Mouse (Mus musculus) stomach, embryonic 14.5 days (tissue): ENCODE results near the gene Rab3c. TPM values are rescaled to one million over a fixed set of nuclear protein-coding genes. Genes with fewer than 3 reads are reported as not detected.

ENCODE experiments used
- ATAC-seq: fragments of 200-750 bp; cut with Nextera tagmentation; 2 replicates; pipeline ENCODE4 v1.8.0; 2017; ENCODE audit warnings: low read depth, moderate TSS enrichment; ENCODE audit not compliant: insufficient number of reproducible peaks, insufficient read depth, low FRiP score
- H3K27ac ChIP-seq: fragments of 300-500 bp; sonication (generic); 2 replicates; pipeline ENCODE4 v1.5.1; 2014; ENCODE audit warnings: mild to moderate bottlenecking, low read length, moderate library complexity, mixed read lengths
- H3K27me3 ChIP-seq: fragments of 300-500 bp; sonication (generic); 2 replicates; pipeline ENCODE4 v1.6.1; 2014; ENCODE audit warnings: low read length, control low read depth, mixed read lengths; ENCODE audit not compliant: control insufficient read depth, insufficient read depth
- H3K36me3 ChIP-seq: fragments of 300-500 bp; sonication (generic); 2 replicates; pipeline ENCODE4 v1.6.1; 2014; ENCODE audit warnings: mild to moderate bottlenecking, control low read depth, low read length, moderate library complexity, mixed read lengths; ENCODE audit not compliant: control insufficient read depth, insufficient read depth
- H3K4me1 ChIP-seq: fragments of 300-500 bp; sonication (generic); 2 replicates; pipeline ENCODE4 v1.6.1; 2014; ENCODE audit warnings: low read length, control low read depth, mixed read lengths; ENCODE audit not compliant: control insufficient read depth, insufficient read depth
- H3K4me2 ChIP-seq: fragments of 300-500 bp; sonication (generic); replicated peaks from 2 replicates; pipeline ENCODE4 v1.6.1; 2014; ENCODE audit warnings: low read depth, low read length, control low read depth
- H3K4me3 ChIP-seq: fragments of 300-500 bp; sonication (generic); 2 replicates; pipeline ENCODE4 v1.5.1; 2014; ENCODE audit warnings: low read depth, low read length, control low read depth
- H3K9ac ChIP-seq: fragments of 300-500 bp; sonication (generic); replicated peaks from 2 replicates; pipeline ENCODE4 v1.6.1; 2014; ENCODE audit warnings: low read depth, mild to moderate bottlenecking, control low read depth, low read length, moderate library complexity, mixed read lengths
- H3K9me3 ChIP-seq: fragments of 300-500 bp; sonication (generic); 2 replicates; pipeline ENCODE4 v1.6.1; 2016; ENCODE audit warnings: low read depth, low read length, control low read depth; ENCODE audit not compliant: control insufficient read depth
- WGBS: fragments of 180-500 bp; shearing (Covaris S2); extraction: QIAGEN DNeasy Blood & Tissue Kit; methylation state at CpG from one replicate; pipeline ENCODE4 v1.1.7; 2014; 5-methylcytosine and 5-hydroxymethylcytosine counted together
- polyA plus RNA-seq: library from polyadenylated mRNA; unstranded; fragments of >200 nt; fragmentation: Nextera tagmentation; extraction: Ambion mirVana; gene quantifications from 2 replicates; pipeline ENCODE4 v1.2.1, GENCODE M21; 2014

The Rab3c gene
- polyA plus RNA-seq, 1 experiment from 2014 or later, result 5.8 TPM

DNA sequence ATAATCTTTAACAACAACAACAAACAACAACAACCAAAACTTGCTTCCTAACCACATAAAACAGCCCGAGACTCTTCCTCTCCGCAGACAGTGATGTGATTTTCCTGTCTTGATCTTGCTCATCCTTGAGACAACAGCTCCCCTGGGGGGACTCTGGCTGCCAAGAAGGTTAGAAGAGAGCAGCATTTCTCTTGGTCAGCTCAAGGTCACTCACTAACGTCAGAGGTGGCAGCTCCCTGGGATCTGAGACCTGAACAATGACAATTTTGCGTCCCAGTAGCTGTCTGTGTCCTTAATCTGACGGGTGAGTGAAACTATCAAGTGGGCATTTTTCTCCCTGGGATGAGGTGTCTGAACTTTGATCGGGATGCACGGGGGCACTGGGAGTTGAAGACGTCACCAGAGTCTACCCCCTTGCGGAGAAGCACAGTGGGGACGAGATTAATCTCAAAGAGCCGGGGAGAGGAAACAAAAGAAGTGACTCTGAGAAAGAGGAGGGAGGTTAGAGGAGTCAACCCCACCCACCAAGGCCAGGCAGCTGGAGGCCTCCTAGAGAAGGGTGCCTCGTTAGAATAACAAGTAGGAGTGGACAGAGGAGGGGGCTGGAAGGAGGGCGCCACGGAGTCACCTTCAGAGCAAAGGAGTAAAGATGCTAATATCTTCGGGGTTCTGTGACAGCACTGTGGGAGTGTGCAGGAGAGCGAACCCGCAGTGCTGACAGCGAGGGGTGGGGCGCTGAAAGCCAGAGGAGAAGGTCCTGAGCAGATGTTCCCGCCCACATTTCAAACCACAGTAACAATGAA lies 261.7 kb downstream of the Rab3c start:
- Histone ChIP-seq H3K4me2 (peak overlapping the region; percentile 84), H3K4me1 (peaks cover 7% of the 10 kb centered on the region; the same call in 1 of the 2 replicates), H3K4me3 (peak overlapping the region; percentile 29), H3K36me3 (no peaks in the 10 kb centered on the region), H3K9me3 (no peaks in the 10 kb centered on the region), H3K27ac (no peak overlapping the region), H3K27me3 (0 out of 2 replicates have a peak, but pooled peaks cover 3% of the 10 kb centered on the region), H3K9ac (no peak overlapping the region)
- peak; percentile 26 for ATAC-seq
- 5% methylated on average over 20 of the region's 20 CpGs for WGBS

DNA sequence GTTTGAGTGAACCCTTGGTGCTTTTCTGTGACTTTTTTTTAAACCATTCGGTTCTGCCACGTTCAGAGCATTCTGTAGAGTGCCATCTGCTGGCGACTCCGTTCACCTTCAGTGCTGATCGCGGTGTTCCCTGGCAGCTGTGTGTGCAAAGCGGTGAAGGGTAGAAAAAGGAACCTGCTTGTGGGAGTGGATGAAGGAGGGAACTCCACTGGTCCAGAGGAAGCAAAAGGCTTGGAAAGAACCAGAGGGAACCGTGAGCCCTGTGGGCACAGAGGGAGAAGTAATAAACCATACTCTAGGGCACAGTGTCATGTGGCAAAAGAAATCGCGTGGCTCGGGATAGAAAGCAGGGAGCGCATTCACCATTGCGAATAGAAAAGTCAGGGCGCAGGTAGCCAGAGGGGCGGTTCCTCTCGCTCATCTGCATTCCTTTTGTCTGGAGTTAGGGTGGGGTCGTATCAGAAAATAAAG lies 262.3 kb downstream of the Rab3c start:
- Histone ChIP-seq H3K4me2 (peak overlapping the region; percentile 84), H3K4me1 (peaks cover 7% of the 10 kb centered on the region; the same call in 1 of the 2 replicates), H3K27ac (no peak overlapping the region), H3K4me3 (peak overlapping the region; percentile 29), H3K36me3 (no peaks in the 10 kb centered on the region), H3K27me3 (0 out of 2 replicates have a peak, but pooled peaks cover 3% of the 10 kb centered on the region), H3K9me3 (no peaks in the 10 kb centered on the region), H3K9ac (no peak overlapping the region)
- under 1% methylated on average over 17 of the region's 17 CpGs for WGBS
- peak; percentile 35; the same call in 1 of the 2 replicates for ATAC-seq

DNA sequence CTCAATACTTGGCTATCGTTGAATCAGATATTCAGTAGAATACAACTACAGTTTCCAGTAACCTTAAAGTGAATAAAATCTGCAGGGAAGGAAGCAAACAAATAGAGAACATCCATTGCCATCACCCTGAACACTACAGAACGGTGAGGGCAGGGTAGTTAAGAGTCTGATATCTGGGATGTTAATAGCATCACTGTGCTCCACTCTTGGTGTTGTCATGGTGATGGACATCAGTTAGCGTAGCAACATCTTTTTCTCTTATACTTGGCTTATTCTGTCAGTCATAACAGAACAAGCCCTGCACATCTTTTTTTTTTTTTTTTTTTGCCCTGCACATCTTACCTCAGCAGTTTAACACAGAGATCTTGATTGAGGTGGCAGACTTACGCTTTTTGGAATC lies 268.8 kb downstream of the Rab3c start:
- Histone ChIP-seq H3K9me3 (no peaks in the 10 kb centered on the region), H3K4me3 (no peak overlapping the region), H3K27ac (no peak overlapping the region), H3K9ac (no peak overlapping the region), H3K4me1 (no peaks in the 10 kb centered on the region), H3K27me3 (no peaks in the 10 kb centered on the region), H3K36me3 (no peaks in the 10 kb centered on the region), H3K4me2 (no peak overlapping the region)
- no peak for ATAC-seq
- 87% methylated on average over 4 of the region's 4 CpGs for WGBS

DNA sequence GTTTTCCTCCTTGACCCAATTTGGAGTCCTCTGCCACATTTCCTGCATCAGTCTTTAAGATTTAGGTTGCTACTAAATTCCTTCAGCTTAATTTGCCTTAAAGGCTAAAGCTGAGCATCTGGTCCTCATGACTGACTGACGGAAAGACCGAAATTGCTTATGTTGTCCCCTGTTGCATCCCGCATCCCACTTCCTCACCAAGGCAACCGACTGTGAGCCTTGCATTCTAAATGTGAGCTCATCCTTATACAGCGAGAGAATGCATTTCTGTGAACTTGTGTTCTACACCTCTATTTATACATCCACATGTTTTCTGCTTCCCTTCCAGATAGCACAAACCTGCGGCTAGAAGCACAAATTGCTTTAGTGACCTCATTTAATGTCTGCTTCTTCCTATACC lies 269.9 kb downstream of the Rab3c start:
- 86% methylated on average over 6 of the region's 6 CpGs for WGBS
- H3K36me3 ChIP-seq, result no peaks in the 10 kb centered on the region
- no peak overlapping the region for H3K9ac ChIP-seq
- H3K9me3 ChIP-seq, result no peaks in the 10 kb centered on the region
- H3K27me3 ChIP-seq, result peaks cover under 1% of the 10 kb centered on the region; the same call in 1 of the 2 replicates
- H3K27ac ChIP-seq, result no peak overlapping the region
- no peak for ATAC-seq
- no peak overlapping the region for H3K4me3 ChIP-seq
- H3K4me1 ChIP-seq, result no peaks in the 10 kb centered on the region
- no peak overlapping the region for H3K4me2 ChIP-seq

DNA sequence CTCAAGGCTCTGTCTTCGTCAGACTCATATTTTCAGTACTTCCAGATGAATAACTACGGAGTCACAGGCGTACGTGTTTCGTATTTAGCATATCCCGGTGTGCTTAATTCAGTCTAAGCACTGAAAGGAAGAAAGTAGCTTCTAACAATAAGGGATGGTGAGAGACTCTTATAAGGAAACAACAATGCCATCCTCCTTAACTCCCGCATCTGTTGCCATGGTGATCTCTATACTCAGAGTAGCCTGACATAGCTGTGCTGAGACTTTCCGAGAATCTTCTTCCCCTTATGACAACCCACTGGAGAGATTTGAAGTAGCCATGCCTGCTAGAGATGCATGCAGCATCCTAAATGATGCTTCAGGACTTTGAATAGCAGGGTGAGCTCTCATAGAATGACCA lies 272.3 kb downstream of the Rab3c start:
- Histone ChIP-seq H3K9ac (no peak overlapping the region), H3K4me2 (no peak overlapping the region), H3K4me3 (no peak overlapping the region), H3K27ac (no peak overlapping the region), H3K27me3 (peaks cover 3% of the 10 kb centered on the region; the same call in 1 of the 2 replicates), H3K4me1 (no peaks in the 10 kb centered on the region), H3K36me3 (no peaks in the 10 kb centered on the region), H3K9me3 (no peaks in the 10 kb centered on the region)
- 89% methylated on average over 8 of the region's 8 CpGs for WGBS
- no peak for ATAC-seq

DNA sequence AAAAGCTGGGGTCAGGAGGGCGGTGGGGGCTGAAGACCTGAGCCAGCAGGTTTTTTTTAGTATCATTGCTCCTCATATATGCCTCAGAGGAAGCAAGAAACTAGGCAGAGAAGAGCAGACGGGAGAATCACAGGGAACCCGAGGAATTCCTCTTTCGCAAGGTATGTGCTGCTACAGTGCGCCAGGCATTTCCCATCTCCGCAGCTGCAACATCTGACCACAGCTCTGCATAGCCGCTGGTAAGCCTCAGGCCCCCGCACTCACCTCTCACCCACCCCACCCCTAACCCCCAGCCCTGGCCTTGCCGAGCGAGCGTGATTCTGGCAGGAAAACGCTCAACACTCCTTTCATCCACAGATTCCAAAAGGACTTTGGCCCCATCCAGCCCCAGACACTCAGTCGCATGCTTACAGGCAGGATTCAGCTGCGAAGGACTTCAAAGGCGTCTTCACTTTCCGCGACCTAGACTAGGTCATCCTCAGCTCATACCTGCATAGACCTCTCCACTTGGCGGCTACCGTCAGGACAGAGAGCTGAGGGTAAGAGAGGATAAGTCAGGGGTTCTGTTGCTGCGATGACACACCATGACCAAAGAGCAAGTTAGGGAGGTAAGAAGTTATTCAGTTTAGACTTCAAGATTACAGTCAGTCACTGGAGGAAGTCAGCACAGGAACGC lies 274.6 kb downstream of the Rab3c start:
- ATAC-seq, result no peak
- no peaks in the 10 kb centered on the region for H3K9me3 ChIP-seq
- no peak overlapping the region for H3K4me2 ChIP-seq
- H3K36me3 ChIP-seq, result no peaks in the 10 kb centered on the region
- H3K4me1 ChIP-seq, result no peaks in the 10 kb centered on the region
- H3K4me3 ChIP-seq, result no peak overlapping the region
- H3K9ac ChIP-seq, result no peak overlapping the region
- 36% methylated on average over 21 of the region's 21 CpGs for WGBS
- peaks cover 3% of the 10 kb centered on the region; the same call in 1 of the 2 replicates for H3K27me3 ChIP-seq
- no peak overlapping the region for H3K27ac ChIP-seq

Other genes starting within 250 kb of the Rab3c start
- 0.24 TPM in 1 of 2 replicates, not detected in the other for gene Gapt, start 76.2 kb upstream of the Rab3c start, polyA plus RNA-seq
- 111 and 131 TPM in 2 replicates for gene Plk2, start 114.0 kb upstream of the Rab3c start, polyA plus RNA-seq